ENCODE assay signal across 16 mouse cellular contexts in the genomic region with DNA sequence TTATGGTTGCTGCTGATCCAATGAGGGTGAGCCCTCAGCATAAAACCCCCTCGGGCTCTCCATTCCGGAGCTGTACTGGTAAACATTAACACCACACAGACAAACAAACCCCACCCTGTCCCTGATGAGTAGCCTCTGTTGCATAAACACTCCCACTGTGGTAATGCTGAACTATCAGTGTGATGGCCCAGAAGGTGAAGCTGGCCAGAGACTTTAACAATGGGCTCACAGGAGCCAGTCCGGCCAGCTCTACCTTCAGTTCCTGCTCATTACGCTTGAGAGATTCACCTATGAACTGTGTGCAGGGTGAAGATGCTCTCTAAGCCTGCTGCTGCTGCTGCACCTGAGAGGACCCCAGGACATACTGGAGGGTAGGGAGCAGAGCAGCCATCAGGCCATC.
"Had no signal": no experiment of that assay in that cellular context is flagged by ENCODE, and none has a peak within 500 bp of the region (broad histone marks: within the 10 kb centered on the region; RNA-seq: fewer than 3 reads in every experiment).

No protein-coding gene starts in this region.

- H3K4me3 ChIP-seq: limb, embryonic 13.5 days; midbrain, embryonic 10.5 days; myocyte; neural tube, embryonic 15.5 days had no signal

- H3K9me3 ChIP-seq: limb, embryonic 13.5 days; midbrain, embryonic 10.5 days; neural tube, embryonic 15.5 days had no signal

- H3K9ac ChIP-seq: limb, embryonic 13.5 days; liver, embryonic 14.5 days; neural tube, embryonic 15.5 days had no signal

- DNase-seq: layer of hippocampus, adult 9-11 months; layer of hippocampus, postnatal 36 days; left cerebral cortex, postnatal 4 days; lung, adult 2 months; lung, postnatal 10 days; lung, postnatal 4 days; midbrain, embryonic 14.5 days; right cerebral cortex, adult 18-20 months; thymus, postnatal 4 days had no signal

- H3K27me3 ChIP-seq: limb, embryonic 13.5 days; neural tube, embryonic 15.5 days had no signal

- H3K4me2 ChIP-seq: limb, embryonic 13.5 days; neural tube, embryonic 15.5 days had no signal

- H3K27ac ChIP-seq: kidney, postnatal 0 days; liver, embryonic 14.5 days; midbrain, embryonic 10.5 days; neural tube, embryonic 15.5 days; stomach, postnatal 0 days had no signal

- H3K36me3 ChIP-seq: limb, embryonic 13.5 days; midbrain, embryonic 10.5 days; neural tube, embryonic 15.5 days had no signal
